Mouse (Mus musculus) embryonic stem cell, embryonic (primary cell): ENCODE results near the gene 4930432M17Rik.

Source experiments
- CTCF ChIA-PET, 4 experiments: fragments of 300-600 bp in 2 of 4; fragments of 350-600 bp in 2 of 4; sonication (Branson Sonifier 250); formaldehyde crosslinking; loops; one replicate each; lab custom pipeline; 2022; ENCODE audit warnings: inconsistent platforms in 2 of 4; lab: Charles Lee
- POLR2A ChIA-PET, 4 experiments: fragments of 300-600 bp in 2 of 4; fragments of 350-600 bp in 2 of 4; sonication (Branson Sonifier 250); formaldehyde crosslinking; loops; one replicate each; lab custom pipeline; 2022; ENCODE audit warnings: antibody characterized with exemption in 4 of 4, inconsistent platforms in 1 of 4; lab: Charles Lee

4930432M17Rik gene

GRCm38 (mm10) chr3:121651710-121652109, 18.9 kb upstream of the 4930432M17Rik start:
- POLR2A ChIA-PET, result interaction anchor here in 2 of 4 experiments (0.8 to 1.7 kb wide), 4 partner anchors 84 to 228 kb away, joined by 3 to 4 read pairs (median 3); no protein-coding TSS in a partner anchor
- CTCF ChIA-PET, result interaction anchor here in 1 of 4 experiments (1.8 kb wide), 1 partner anchor 85 kb away, joined by 4 read pairs; no protein-coding TSS in a partner anchor

- CTCF ChIA-PET, result interaction anchor here in 1 of 4 experiments (1.8 kb wide), 1 partner anchor 84 kb away, joined by 4 read pairs; no protein-coding TSS in a partner anchor
- POLR2A ChIA-PET, result interaction anchor here in 1 of 4 experiments (1.7 kb wide), 2 partner anchors 19 to 112 kb away, joined by 3 to 4 read pairs; no protein-coding TSS in a partner anchor
Measured at GRCm38 (mm10) chr3:121652186-121652585, 18.4 kb upstream of the 4930432M17Rik start.

- POLR2A ChIA-PET, result interaction anchor here in 2 of 4 experiments (0.5 to 0.6 kb wide), 2 partner anchors 55 kb away, joined by 3 to 4 read pairs; no protein-coding TSS in a partner anchor
- CTCF ChIA-PET, result no interaction called here
Measured at GRCm38 (mm10) chr3:121656922-121657321, 13.6 kb upstream of the 4930432M17Rik start.

GRCm38 (mm10) chr3:121662705-121663469, 7.7 kb upstream of the 4930432M17Rik start:
- POLR2A ChIA-PET, result no interaction called here
- CTCF ChIA-PET, result interaction anchor here in 1 of 4 experiments (0.6 to 0.9 kb wide), 2 partner anchors 17 to 74 kb away, joined by 3 to 4 read pairs; no protein-coding TSS in a partner anchor

- POLR2A ChIA-PET, result no interaction called here
- CTCF ChIA-PET, result no interaction called here
Measured at GRCm38 (mm10) chr3:121663470-121663847, 7.1 kb upstream of the 4930432M17Rik start.

- POLR2A ChIA-PET, result interaction anchor here in 3 of 4 experiments (0.5 to 2.8 kb wide), 11 partner anchors 11 to 554 kb away, joined by 3 to 9 read pairs (median 3); partner anchors contain the start of gene F3 (in 1 of the 3)
- CTCF ChIA-PET, result interaction anchor here in 2 of 4 experiments (0.6 kb wide), 2 partner anchors 57 to 87 kb away, joined by 3 to 6 read pairs; no protein-coding TSS in a partner anchor
Measured at GRCm38 (mm10) chr3:121672135-121672790, 1.7 kb downstream of the 4930432M17Rik start.

GRCm38 (mm10) chr3:121678935-121679334, 8.4 kb downstream of the 4930432M17Rik start:
- CTCF ChIA-PET, result no interaction called here
- POLR2A ChIA-PET, result no interaction called here

- ChIA-PET POLR2A (interaction anchor here in 2 of 4 experiments (0.6 to 0.8 kb wide), 2 partner anchors 10 to 35 kb away, joined by 3 to 5 read pairs; no protein-coding TSS in a partner anchor), CTCF (no interaction called here)
Measured at GRCm38 (mm10) chr3:121679443-121679842, 8.9 kb downstream of the 4930432M17Rik start.

GRCm38 (mm10) chr3:121680187-121680586, 9.6 kb downstream of the 4930432M17Rik start:
- ChIA-PET POLR2A (interaction anchor here in 2 of 4 experiments (0.6 to 0.8 kb wide), 2 partner anchors 10 to 36 kb away, joined by 3 to 5 read pairs; no protein-coding TSS in a partner anchor), CTCF (interaction anchor here in 1 of 4 experiments (0.6 kb wide), 1 partner anchor 18 kb away, joined by 4 read pairs; no protein-coding TSS in a partner anchor)

- ChIA-PET POLR2A (interaction anchor here in 3 of 4 experiments (0.6 to 1.8 kb wide), 12 partner anchors 8 to 391 kb away, joined by 3 to 8 read pairs (median 3); partner anchors contain the start of genes Alg14 (in 1 of the 3) and F3 (in 1 of the 3)), CTCF (interaction anchor here in 2 of 4 experiments (0.6 to 1.4 kb wide), 3 partner anchors 26 to 639 kb away, joined by 3 to 12 read pairs (median 5); no protein-coding TSS in a partner anchor)
Measured at GRCm38 (mm10) chr3:121682439-121683411, 12.2 kb downstream of the 4930432M17Rik start.

- CTCF ChIA-PET, result no interaction called here
- POLR2A ChIA-PET, result interaction anchor here in 2 of 4 experiments (0.9 to 1.1 kb wide), 2 partner anchors 107 kb away, joined by 3 to 4 read pairs; no protein-coding TSS in a partner anchor
Measured at GRCm38 (mm10) chr3:121684552-121684951, 14.0 kb downstream of the 4930432M17Rik start.

GRCm38 (mm10) chr3:121684963-121685362, 14.4 kb downstream of the 4930432M17Rik start:
- ChIA-PET CTCF (no interaction called here), POLR2A (interaction anchor here in 2 of 4 experiments (0.9 to 1.1 kb wide), 2 partner anchors 107 to 108 kb away, joined by 3 to 4 read pairs; no protein-coding TSS in a partner anchor)

GRCm38 (mm10) chr3:121685985-121686384, 15.4 kb downstream of the 4930432M17Rik start:
- CTCF ChIA-PET, result no interaction called here
- POLR2A ChIA-PET, result interaction anchor here in 2 of 4 experiments (0.6 to 1.0 kb wide), 2 partner anchors 50 to 84 kb away, joined by 3 read pairs; no protein-coding TSS in a partner anchor

- CTCF ChIA-PET, result no interaction called here
Measured at GRCm38 (mm10) chr3:121686408-121686911, 15.9 kb downstream of the 4930432M17Rik start.

GRCm38 (mm10) chr3:121687741-121688140, 17.2 kb downstream of the 4930432M17Rik start:
- ChIA-PET CTCF (no interaction called here), POLR2A (interaction anchor here in 1 of 4 experiments (0.7 kb wide), 1 partner anchor 63 kb away, joined by 3 read pairs; no protein-coding TSS in a partner anchor)

More at GRCm38 (mm10) chr3:121686408-121686911, 15.9 kb downstream of the 4930432M17Rik start:
- POLR2A ChIA-PET, result interaction anchor here in 2 of 4 experiments (0.6 to 1.0 kb wide), 2 partner anchors 50 to 84 kb away, joined by 3 read pairs; no protein-coding TSS in a partner anchor

- ChIA-PET CTCF (no interaction called here), POLR2A (interaction anchor here in 1 of 4 experiments (1.0 kb wide), 1 partner anchor 9 kb away, joined by 3 read pairs; no protein-coding TSS in a partner anchor)
Measured at GRCm38 (mm10) chr3:121689029-121689428, 18.5 kb downstream of the 4930432M17Rik start.

GRCm38 (mm10) chr3:121689697-121690096, 19.1 kb downstream of the 4930432M17Rik start:
- ChIA-PET POLR2A (interaction anchor here in 2 of 4 experiments (0.6 to 1.0 kb wide), 2 partner anchors 10 to 128 kb away, joined by 3 read pairs; no protein-coding TSS in a partner anchor), CTCF (no interaction called here)
